ENCODE assay signal across 1 mouse cellular context in the genomic region with DNA sequence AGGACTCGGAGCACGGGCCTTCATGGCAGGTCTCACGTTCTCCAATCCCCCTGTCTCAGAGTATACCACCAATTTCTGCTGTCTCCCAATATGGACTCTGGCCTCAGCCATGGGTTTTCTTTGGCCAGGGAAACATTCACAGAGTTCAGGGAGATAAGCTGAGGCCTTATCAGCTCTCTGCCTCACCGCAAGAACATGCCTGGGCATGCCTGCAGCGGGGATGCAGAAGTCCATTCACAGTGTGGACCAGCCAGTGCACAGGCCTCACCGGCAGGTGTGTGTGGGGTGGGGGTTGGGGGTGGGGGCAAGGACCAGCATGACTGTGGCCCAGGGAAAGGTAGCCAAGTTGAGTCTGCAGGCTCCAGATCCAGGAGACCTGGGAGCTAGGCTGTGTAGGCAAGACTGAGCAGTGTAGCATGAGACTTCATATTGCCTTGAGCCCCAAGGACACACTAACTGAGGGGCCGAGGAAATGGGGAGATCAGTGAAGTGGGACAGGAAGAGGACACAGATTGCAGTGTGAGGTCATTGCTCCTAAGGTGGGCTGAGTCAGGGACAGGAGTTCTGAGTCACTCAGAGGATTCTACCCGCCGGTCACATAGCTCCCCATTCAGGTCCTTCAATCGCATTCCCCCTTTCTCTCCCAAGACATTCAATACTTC.
TF ChIP-seq lines count a peak whose summit lies in the region.

No protein-coding gene starts in this region.

TF ChIP-seq in MEL, 35 proteins besides CTCF, POLR2A, EP300 and RAD21 (continued from another document):
- TF ChIP-seq GATA1 (IDR thresholded peaks at IDR 0.05; ENCODE audit: low read depth, low read length) (peak; percentile 72), ZC3H11A (IDR thresholded peaks at IDR 0.05; ENCODE audit: low read depth, low read length) (no peak), NRF1 (IDR thresholded peaks at IDR 0.05; ENCODE audit: insufficient read depth, low read depth, low read length, poor library complexity, severe bottlenecking) (peak; percentile 31; the same call in 1 of the 2 replicates)
